Mouse (Mus musculus) CH12.LX (cell line): Measurements from ENCODE around the gene Ptpn14. TPM values are rescaled to one million over a fixed set of nuclear protein-coding genes. Genes with fewer than 3 reads are reported as not detected.

Experiments
- DNase-seq: peaks from one replicate; pipeline ENCODE4 v3.0.0-alpha.2; 2013; ENCODE audit errors: extremely low read depth
- H3K27ac ChIP-seq: 2 replicates; pipeline ENCODE4 v1.5.1; 2012; ENCODE audit warnings: low read depth, mild to moderate bottlenecking, control low read depth, moderate library complexity; ENCODE audit not compliant: insufficient read depth
- H3K27me3 ChIP-seq: replicated peaks from 2 replicates; pipeline ENCODE3; 2012; ENCODE audit warnings: inconsistent platforms
- H3K36me3 ChIP-seq, 2 experiments: replicated peaks in 1 of 2; 2 replicates each; pipeline versions ENCODE3 to v1.6.1; 2012; ENCODE audit warnings: inconsistent platforms in 1 of 2, low read length in 1 of 2, mild to moderate bottlenecking in 1 of 2, mixed read lengths in 1 of 2, moderate library complexity in 1 of 2; ENCODE audit not compliant: control insufficient read depth in 1 of 2, insufficient read depth in 1 of 2
- H3K4me1 ChIP-seq, 2 experiments: 2 replicates each; pipeline ENCODE4 v1.6.1; 2012; ENCODE audit warnings: inconsistent platforms in 1 of 2, moderate library complexity in 1 of 2; ENCODE audit not compliant: insufficient read depth in 2 of 2, control insufficient read depth in 1 of 2
- H3K4me2 ChIP-seq: 2 replicates; pipeline ENCODE4 v1.6.1; 2012; ENCODE audit warnings: low read depth, mild to moderate bottlenecking, control low read depth; ENCODE audit not compliant: poor library complexity, insufficient read depth, severe bottlenecking
- H3K4me3 ChIP-seq, 3 experiments: fragments of 150-350 bp in 1 of 3; sonication (generic) in 1 of 3; replicated peaks in 1 of 3; 2 replicates each; pipeline versions ENCODE3 to v1.5.1; 2011 to 2012; ENCODE audit warnings: low read depth in 2 of 3, low read length in 2 of 3, mild to moderate bottlenecking in 2 of 3, moderate library complexity in 2 of 3, control low read depth in 1 of 3, improper control_type of control experiment in 1 of 3, inconsistent platforms in 1 of 3, mixed read lengths in 1 of 3; ENCODE audit not compliant: poor library complexity in 1 of 3
- H3K79me2 ChIP-seq: replicated peaks from 2 replicates; pipeline ENCODE4 v1.6.1; 2012; ENCODE audit warnings: mild to moderate bottlenecking, moderate library complexity; ENCODE audit not compliant: control insufficient read depth, poor library complexity, insufficient read depth, severe bottlenecking; ENCODE audit errors: extremely low read depth
- H3K9ac ChIP-seq: 2 replicates; pipeline ENCODE4 v1.6.1; 2012; ENCODE audit warnings: low read depth, mild to moderate bottlenecking, control low read depth, moderate library complexity; ENCODE audit not compliant: insufficient read depth
- H3K9me3 ChIP-seq: replicated peaks from 2 replicates; pipeline ENCODE3; 2012; ENCODE audit warnings: low read length, inconsistent platforms, mixed read lengths
- CHD2 ChIP-seq: IDR thresholded peaks from 2 replicates; pipeline ENCODE4 v1.6.1; 2011; ENCODE audit warnings: low read length, improper control_type of control experiment
- CTCF ChIP-seq, 2 experiments: IDR thresholded peaks in 1 of 2; conservative IDR thresholded peaks in 1 of 2; 2 replicates each; pipeline ENCODE4 v1.5.1; 2011 to 2012; ENCODE audit warnings: low read depth in 2 of 2, low read length in 2 of 2, improper control_type of control experiment in 1 of 2, inconsistent platforms in 1 of 2, mild to moderate bottlenecking in 1 of 2, moderate library complexity in 1 of 2
- E2F4 ChIP-seq: IDR thresholded peaks from 2 replicates; pipeline ENCODE4 v1.6.1; 2011; ENCODE audit warnings: low read depth, low read length, improper control_type of control experiment; ENCODE audit not compliant: insufficient replicate concordance
- EP300 ChIP-seq: IDR thresholded peaks from 2 replicates; pipeline ENCODE4 v1.6.1; 2011; ENCODE audit warnings: low read length, improper control_type of control experiment
- ETS1 ChIP-seq: conservative IDR thresholded peaks from 2 replicates; pipeline ENCODE4 v1.6.1; 2012; ENCODE audit warnings: low read depth, mild to moderate bottlenecking, inconsistent platforms, low read length, improper control_type of control experiment, moderate library complexity
- GABPA ChIP-seq: IDR thresholded peaks from 2 replicates; pipeline ENCODE4 v1.6.1; 2012; ENCODE audit warnings: low read depth, low read length, improper control_type of control experiment, inconsistent platforms; ENCODE audit not compliant: insufficient replicate concordance
- HCFC1 ChIP-seq: IDR thresholded peaks from 2 replicates; pipeline ENCODE4 v1.6.1; 2012; ENCODE audit warnings: low read depth, mild to moderate bottlenecking, inconsistent platforms, low read length, improper control_type of control experiment
- IRF4 ChIP-seq: IDR thresholded peaks from 2 replicates; pipeline ENCODE4 v1.6.1; 2014; ENCODE audit warnings: low read depth, mild to moderate bottlenecking, inconsistent platforms, low read length, improper control_type of control experiment
- JUN ChIP-seq: IDR thresholded peaks from 2 replicates; pipeline ENCODE4 v1.6.1; 2011; ENCODE audit warnings: low read depth, mild to moderate bottlenecking, low read length, improper control_type of control experiment, moderate library complexity; ENCODE audit not compliant: insufficient read depth
- JUND ChIP-seq: conservative IDR thresholded peaks from 2 replicates; pipeline ENCODE4 v1.6.1; 2011; ENCODE audit warnings: low read depth, low read length, improper control_type of control experiment
- KAT2A ChIP-seq: IDR thresholded peaks from 2 replicates; pipeline ENCODE4 v1.6.1; 2012; ENCODE audit warnings: low read length, improper control_type of control experiment, inconsistent platforms; ENCODE audit not compliant: insufficient replicate concordance
- MAFK ChIP-seq: IDR thresholded peaks from 2 replicates; pipeline ENCODE4 v1.6.1; 2011; ENCODE audit warnings: low read length, improper control_type of control experiment; ENCODE audit not compliant: insufficient replicate concordance
- MAX ChIP-seq: IDR thresholded peaks from 2 replicates; pipeline ENCODE4 v1.6.1; 2011; ENCODE audit warnings: low read length, improper control_type of control experiment
- MXI1 ChIP-seq: IDR thresholded peaks from 2 replicates; pipeline ENCODE4 v1.6.1; 2011; ENCODE audit warnings: mild to moderate bottlenecking, low read depth, low read length, improper control_type of control experiment
- MYC ChIP-seq: IDR thresholded peaks from 2 replicates; pipeline ENCODE4 v1.6.1; 2011; ENCODE audit warnings: low read depth, mild to moderate bottlenecking, improper control_type of control experiment, low read length
- NELFE ChIP-seq: IDR thresholded peaks from 2 replicates; pipeline ENCODE4 v1.6.1; 2011; ENCODE audit warnings: low read depth, low read length, improper control_type of control experiment
- NRF1 ChIP-seq: IDR thresholded peaks from 2 replicates; pipeline ENCODE4 v1.6.1; 2014; ENCODE audit warnings: low read depth, mild to moderate bottlenecking, inconsistent platforms, low read length, improper control_type of control experiment, moderate library complexity
- POLR2A ChIP-seq: IDR thresholded peaks from 2 replicates; pipeline ENCODE4 v1.6.1; 2011; ENCODE audit warnings: low read depth, mild to moderate bottlenecking, improper control_type of control experiment, low read length
- POLR2AphosphoS2 ChIP-seq: IDR thresholded peaks from 2 replicates; pipeline ENCODE4 v1.6.1; 2011; ENCODE audit warnings: low read depth, low read length, improper control_type of control experiment
- RAD21 ChIP-seq: IDR thresholded peaks from 2 replicates; pipeline ENCODE4 v1.6.1; 2011; ENCODE audit warnings: low read depth, mild to moderate bottlenecking, low read length, improper control_type of control experiment, moderate library complexity
- RCOR1 ChIP-seq: conservative IDR thresholded peaks from 2 replicates; pipeline ENCODE4 v1.6.1; 2012; ENCODE audit warnings: low read depth, mild to moderate bottlenecking, inconsistent platforms, low read length, improper control_type of control experiment
- SIN3A ChIP-seq: IDR thresholded peaks from 2 replicates; pipeline ENCODE4 v1.6.1; 2012; ENCODE audit warnings: low read length, improper control_type of control experiment, inconsistent platforms
- SMC3 ChIP-seq: IDR thresholded peaks from 2 replicates; pipeline ENCODE4 v1.6.1; 2011; ENCODE audit warnings: low read depth, low read length, improper control_type of control experiment
- TBP ChIP-seq: conservative IDR thresholded peaks from 2 replicates; pipeline ENCODE4 v1.6.1; 2011; ENCODE audit warnings: low read depth, low read length, improper control_type of control experiment
- UBTF ChIP-seq: IDR thresholded peaks from 2 replicates; pipeline ENCODE4 v1.6.1; 2012; ENCODE audit warnings: low read depth, mild to moderate bottlenecking, inconsistent platforms, low read length, improper control_type of control experiment, moderate library complexity
- USF2 ChIP-seq: conservative IDR thresholded peaks from 2 replicates; pipeline ENCODE4 v1.6.1; 2011; ENCODE audit warnings: low read depth, low read length, improper control_type of control experiment
- ZC3H11A ChIP-seq: IDR thresholded peaks from 2 replicates; pipeline ENCODE4 v1.6.1; 2012; ENCODE audit warnings: low read depth, mild to moderate bottlenecking, inconsistent platforms, low read length, improper control_type of control experiment
- ZKSCAN1 ChIP-seq: IDR thresholded peaks from 2 replicates; pipeline ENCODE4 v1.6.1; 2012; ENCODE audit warnings: low read depth, inconsistent platforms, low read length, improper control_type of control experiment, borderline replicate concordance
- ZMIZ1 ChIP-seq: IDR thresholded peaks from 2 replicates; pipeline ENCODE4 v1.6.1; 2012; ENCODE audit warnings: low read depth, mild to moderate bottlenecking, inconsistent platforms, low read length, improper control_type of control experiment
- ZNF384 ChIP-seq: IDR thresholded peaks from 2 replicates; pipeline ENCODE4 v1.6.1; 2012; ENCODE audit warnings: low read depth, low read length, improper control_type of control experiment, inconsistent platforms
- dilution Hi-C: fragments of 300-500 bp; cut with MboI; formaldehyde crosslinking; loops from 2 replicates; pipeline ENCODE4 v1.14.3; 2020; ENCODE audit warnings: low sequenced_read_pairs; ENCODE audit not compliant: extremely low pct_unique_long_range_greater_than_20kb, extremely low pct_ligation_motif_present
- in situ Hi-C: fragments of 300-500 bp; cut with MboI; formaldehyde crosslinking; loops from 3 replicates; pipeline ENCODE4 v1.14.3; 2019; ENCODE audit warnings: low sequenced_read_pairs, low pct_ligation_motif_present, low pct_unique_long_range_greater_than_20kb, mixed read lengths
- polyA plus RNA-seq: library from polyadenylated mRNA; unstranded; fragments of >175 nt; gene quantifications from 2 replicates; pipeline ENCODE4 v1.2.1, GENCODE M21; 2012; ENCODE audit warnings: low read depth; ENCODE audit not compliant: insufficient read length
- total RNA-seq, 2 experiments: library from RNA; depleted of rRNA; stranded (reverse); fragments of 300-350 nt in 1 of 2; fragments of >200 nt in 1 of 2; gene quantifications; 2 replicates each; pipeline ENCODE4 v1.2.3; 2012 to 2014

Gene Ptpn14
- total and polyA plus RNA-seq, 3 experiments = under 0.01 to 0.10 TPM; not detected in 1

GRCm38 (mm10) chr1:189764258-189764657 is 36.2 kb downstream of the Ptpn14 start:
- Histone ChIP-seq H3K27ac (no peak overlapping the region), H3K4me3 (no peak overlapping the region), H3K4me2 (no peak overlapping the region), H3K36me3 (no peaks in the 10 kb centered on the region), H3K27me3 (no peaks in the 10 kb centered on the region), H3K4me1 (peaks cover 2 to 28% of the 10 kb centered on the region in 2 experiments; a peak in 2 of 4 replicates), H3K9ac (no peak overlapping the region), H3K9me3 (no peaks in the 10 kb centered on the region)
- dilution Hi-C loops (no loop called here), in situ Hi-C loops (no loop called here)
- TF ChIP-seq CTCF (conservative IDR thresholded peaks at IDR 0.05 in 1 of 2, IDR thresholded peaks at IDR 0.05 in 1 of 2; ENCODE audit: low read depth in 2 of 2, low read length in 2 of 2) (no peak), UBTF (no peak), ZNF384 (no peak), MAFK (no peak), JUN (no peak), SIN3A (no peak), ZKSCAN1 (no peak), MAX (no peak), CHD2 (no peak), MXI1 (no peak), RCOR1 (no peak), TBP (no peak), IRF4 (no peak), ZMIZ1 (no peak), ZC3H11A (no peak), SMC3 (no peak), E2F4 (no peak), KAT2A (no peak), RAD21 (no peak), NELFE (no peak)
- TF ChIP-seq, all 38 proteins: peak for 0
- DNase-seq = peak; percentile 8
- H3K79me2 ChIP-seq = no peaks in the 10 kb centered on the region

- no peak for TF ChIP-seq TBP
- TF ChIP-seq SIN3A = no peak
- no peak for TF ChIP-seq KAT2A
- no peak for TF ChIP-seq NRF1
- no peak for TF ChIP-seq ZKSCAN1
- no peak for TF ChIP-seq MYC
- TF ChIP-seq ETS1 = no peak
- TF ChIP-seq POLR2AphosphoS2 = no peak
- TF ChIP-seq EP300 = no peak
- TF ChIP-seq POLR2A = no peak
- no peak for TF ChIP-seq JUND
- no peak for TF ChIP-seq ZMIZ1
- no peak for TF ChIP-seq USF2
- no peak for TF ChIP-seq CTCF (conservative IDR thresholded peaks at IDR 0.05 in 1 of 2, IDR thresholded peaks at IDR 0.05 in 1 of 2; ENCODE audit: low read depth in 2 of 2, low read length in 2 of 2)
- TF ChIP-seq SMC3 = no peak
- TF ChIP-seq MXI1 = no peak
- no peak for TF ChIP-seq RCOR1
- TF ChIP-seq UBTF = no peak
- no peak for TF ChIP-seq GABPA
- no peak for TF ChIP-seq HCFC1
- TF ChIP-seq, all 38 proteins: peak for 0
- dilution Hi-C loops (no loop called here), in situ Hi-C loops (no loop called here)
- Histone ChIP-seq H3K9ac (no peak overlapping the region), H3K36me3 (no peaks in the 10 kb centered on the region), H3K27ac (no peak overlapping the region), H3K4me3 (no peak overlapping the region), H3K79me2 (no peaks in the 10 kb centered on the region), H3K27me3 (no peaks in the 10 kb centered on the region), H3K4me1 (peaks cover under 1 to 17% of the 10 kb centered on the region in 2 experiments; a peak in 2 of 4 replicates), H3K4me2 (no peak overlapping the region), H3K9me3 (no peaks in the 10 kb centered on the region)
- no peak for DNase-seq
Observed at GRCm38 (mm10) chr1:189767164-189767563, 39.1 kb downstream of the Ptpn14 start.
